Mouse (Mus musculus) CD4-positive, CD25-positive, alpha-beta regulatory T cell, adult 4 months (primary cell): ENCODE data around the gene Zmynd10. TPM values are rescaled to one million over a fixed set of nuclear protein-coding genes. Genes with fewer than 3 reads are reported as not detected.

Experiments
- ATAC-seq: one replicate; pipeline ENCODE4 v1.8.0; 2017
- polyA plus RNA-seq, 2 experiments: library from polyadenylated mRNA; unstranded; fragments of 100-300 nt; shearing (Covaris generic); gene quantifications; one replicate each; pipeline ENCODE4 v1.2.1; 2017

The Zmynd10 gene
- polyA plus RNA-seq, 2 experiments from 2014 or later, result 3.0 TPM; not detected in 1

GRCm38 (mm10) chr9:107580501-107581317 is 33.6 kb downstream of the Zmynd10 start, which contains the start of gene Hyal3:
TSS of gene Hyal3 (plus strand) at chr9:107580818.
- peak; percentile 96 for ATAC-seq

GRCm38 (mm10) chr9:107581584-107581983 is 34.5 kb downstream of the Zmynd10 start:
- no peak for ATAC-seq

- ATAC-seq, result no peak
Measured at GRCm38 (mm10) chr9:107582509-107583062, 35.5 kb downstream of the Zmynd10 start.

- no peak for ATAC-seq
Measured at GRCm38 (mm10) chr9:107583174-107583573, 36.1 kb downstream of the Zmynd10 start.

GRCm38 (mm10) chr9:107586504-107586903 is 39.4 kb downstream of the Zmynd10 start:
- no peak for ATAC-seq

- peak; percentile 99 for ATAC-seq
Measured at GRCm38 (mm10) chr9:107586974-107587832, 40.1 kb downstream of the Zmynd10 start, which contains the start of gene Ifrd2. TSS of gene Ifrd2 (plus strand) at chr9:107587642.

GRCm38 (mm10) chr9:107587833-107588639 is 40.9 kb downstream of the Zmynd10 start:
- ATAC-seq, result peak; percentile 5

- no peak for ATAC-seq
Measured at GRCm38 (mm10) chr9:107590058-107590772, 43.1 kb downstream of the Zmynd10 start.

- ATAC-seq, result no peak
Measured at GRCm38 (mm10) chr9:107590773-107591060, 43.6 kb downstream of the Zmynd10 start.

- no peak for ATAC-seq
Measured at GRCm38 (mm10) chr9:107593101-107593976, 46.2 kb downstream of the Zmynd10 start.

- ATAC-seq, result no peak
Measured at GRCm38 (mm10) chr9:107594281-107595062, 47.4 kb downstream of the Zmynd10 start.

GRCm38 (mm10) chr9:107596619-107597569 is 49.8 kb downstream of the Zmynd10 start:
- ATAC-seq, result no peak

- ATAC-seq, result no peak
Measured at GRCm38 (mm10) chr9:107598385-107598784, 51.3 kb downstream of the Zmynd10 start.

GRCm38 (mm10) chr9:107599433-107599832 is 52.3 kb downstream of the Zmynd10 start:
- no peak for ATAC-seq

- ATAC-seq, result no peak
Measured at GRCm38 (mm10) chr9:107599842-107600241, 52.7 kb downstream of the Zmynd10 start.

- ATAC-seq, result no peak
Measured at GRCm38 (mm10) chr9:107600745-107601144, 53.6 kb downstream of the Zmynd10 start.
